Mouse (Mus musculus): ENCODE results near the gene Cyb561d2.

- no peak for TF ChIP-seq POLR2A (IDR thresholded peaks at IDR 0.05; ENCODE audit: insufficient read depth, low read depth, low read length)
- TF ChIP-seq EP300 (IDR thresholded peaks at IDR 0.05; ENCODE audit: insufficient read depth, low read depth, low read length), result no peak
- TF ChIP-seq CTCF (IDR thresholded peaks at IDR 0.05), result no peak
These were observed 44.5 kb upstream of the Cyb561d2 start for GRCm38 (mm10) chr9:107586504-107586903.
